Mouse (Mus musculus): ENCODE results near the gene Gm17606.

Gene Gm17606

GRCm38 (mm10) chr14:54669381-54669780 lies 28.6 kb downstream of the Gm17606 start:
- no peak for DNase-seq

DNA sequence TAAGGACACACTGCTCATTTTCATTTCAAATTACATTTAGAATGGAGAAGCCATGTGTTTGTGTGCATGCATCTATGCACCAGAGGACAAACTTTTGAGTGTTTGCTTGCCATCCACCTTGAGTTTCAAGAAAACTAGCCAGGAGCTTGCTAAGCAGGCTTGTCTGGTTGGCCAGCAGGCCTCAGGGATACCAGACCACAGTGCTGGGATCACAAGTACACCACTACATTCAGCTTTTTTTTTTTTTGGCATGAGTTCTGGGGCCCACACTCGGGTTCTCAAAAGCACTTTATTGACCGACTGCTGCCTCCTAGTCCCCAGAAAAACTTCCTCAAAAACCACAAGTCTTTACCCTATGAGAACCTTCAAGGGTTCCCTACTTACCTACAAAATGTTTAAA lies 33.6 kb downstream of the Gm17606 start:
- DNase-seq, result no peak

GRCm38 (mm10) chr14:54676290-54676689 lies 35.5 kb downstream of the Gm17606 start:
- no peak for DNase-seq

- no peak for DNase-seq
Measured at GRCm38 (mm10) chr14:54678657-54679304, 38.0 kb downstream of the Gm17606 start.

- no peak for DNase-seq
Measured at GRCm38 (mm10) chr14:54682396-54682795, 41.6 kb downstream of the Gm17606 start.

GRCm38 (mm10) chr14:54685471-54685870 lies 44.7 kb downstream of the Gm17606 start:
- no peak for DNase-seq

- peak; percentile 70 to 83 for DNase-seq
Measured at GRCm38 (mm10) chr14:54686063-54686521, 45.3 kb downstream of the Gm17606 start, which contains the start of gene 1700123O20Rik. Gene 1700123O20Rik (plus strand): TSS chr14:54686216.

DNA sequence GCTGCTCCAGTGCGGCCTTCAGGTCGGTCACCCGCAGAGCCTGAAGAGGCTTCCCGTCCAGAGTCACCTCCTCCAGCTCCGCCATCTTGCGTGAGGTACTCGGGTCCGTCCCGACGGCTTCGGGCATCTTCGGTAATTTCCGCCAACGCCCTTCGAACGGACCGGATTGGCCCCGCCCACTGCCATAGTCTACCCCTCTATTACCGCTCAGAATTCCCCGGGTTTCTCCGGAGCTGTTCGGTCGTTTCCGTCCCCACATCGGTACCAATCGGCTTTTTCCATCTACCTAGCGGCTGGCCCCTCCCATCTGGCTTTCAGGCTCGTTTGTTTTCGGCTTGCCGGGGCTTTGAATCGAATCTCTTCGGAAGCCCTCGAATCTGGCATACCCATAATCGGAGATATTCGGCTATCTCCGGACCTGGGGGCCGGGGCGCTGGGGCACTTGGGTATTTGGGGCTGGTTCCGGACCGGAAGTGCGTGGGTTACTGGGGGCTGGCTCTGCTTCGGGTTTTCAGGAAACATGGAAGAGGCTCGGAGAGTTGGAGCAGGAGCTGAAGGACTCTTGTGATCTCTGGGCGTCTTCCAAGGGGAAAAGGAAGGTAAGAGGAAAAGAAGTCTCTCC lies 45.9 kb downstream of the Gm17606 start, which contains the start of gene Acin1:
Gene Acin1, minus strand, starts transcription at position 410 of the 622 bp plus-strand sequence.
- DNase-seq, result peak; percentile 100

DNA sequence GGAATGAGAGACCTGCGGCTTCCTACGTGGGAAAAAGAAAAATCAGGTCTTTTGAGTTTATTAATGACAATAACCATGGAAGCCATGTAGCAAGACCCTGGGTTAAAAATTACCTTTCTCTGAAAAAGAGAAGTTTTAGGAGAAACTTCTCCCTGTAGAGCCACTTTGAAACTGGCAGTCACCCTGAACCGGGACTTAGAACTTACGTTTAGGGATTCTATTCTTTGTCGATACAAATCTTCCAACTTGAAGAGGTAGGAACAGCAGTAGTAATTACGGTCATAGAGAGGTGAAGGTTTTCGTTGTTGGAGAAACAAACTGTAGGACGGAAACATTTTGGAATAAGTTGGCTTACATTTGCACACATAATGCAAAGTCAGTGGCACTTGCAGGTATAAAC lies 46.5 kb downstream of the Gm17606 start:
- no peak for DNase-seq

DNA sequence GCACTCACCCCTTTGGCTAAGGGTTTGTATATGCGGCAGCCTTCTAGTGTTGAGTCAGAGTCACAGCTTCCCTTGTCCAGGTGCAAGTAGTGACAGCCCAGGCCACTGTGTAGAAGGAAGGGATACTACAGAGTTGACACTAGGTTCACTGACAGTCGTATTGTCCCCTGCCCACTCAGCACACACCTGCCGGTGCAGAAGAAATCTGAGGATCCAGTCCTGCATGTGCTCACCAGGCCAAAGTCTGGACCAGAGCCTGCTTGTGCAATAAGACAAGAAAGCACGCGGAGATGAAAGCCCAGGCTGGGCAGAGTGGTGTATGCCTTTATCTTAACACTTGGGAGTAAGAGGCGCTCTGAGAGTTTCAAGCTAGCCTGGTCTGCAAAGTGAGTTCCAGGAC lies 54.3 kb downstream of the Gm17606 start:
- no peak for DNase-seq

DNA sequence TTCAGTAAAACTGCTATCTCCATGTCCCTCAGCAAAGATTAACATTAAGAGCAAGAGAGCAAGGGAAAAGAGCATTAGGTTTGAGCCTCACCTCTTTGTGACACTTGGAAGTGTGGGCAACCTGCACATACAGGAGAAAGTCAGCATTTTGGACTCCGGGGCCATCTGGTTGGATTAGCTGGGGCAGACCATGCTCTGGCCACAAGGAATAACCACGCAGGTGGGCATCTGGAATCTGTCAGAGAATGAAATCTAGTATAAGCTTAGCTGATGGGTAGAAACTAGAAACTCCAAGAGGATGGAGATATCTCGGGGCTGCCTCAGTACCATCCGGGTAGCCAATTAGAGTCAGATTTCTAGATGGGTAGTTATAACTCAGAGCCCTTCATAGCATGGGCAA lies 56.0 kb downstream of the Gm17606 start:
- DNase-seq, result no peak

All from thymus, adult 18-20 months (tissue).